In the genomic region with DNA sequence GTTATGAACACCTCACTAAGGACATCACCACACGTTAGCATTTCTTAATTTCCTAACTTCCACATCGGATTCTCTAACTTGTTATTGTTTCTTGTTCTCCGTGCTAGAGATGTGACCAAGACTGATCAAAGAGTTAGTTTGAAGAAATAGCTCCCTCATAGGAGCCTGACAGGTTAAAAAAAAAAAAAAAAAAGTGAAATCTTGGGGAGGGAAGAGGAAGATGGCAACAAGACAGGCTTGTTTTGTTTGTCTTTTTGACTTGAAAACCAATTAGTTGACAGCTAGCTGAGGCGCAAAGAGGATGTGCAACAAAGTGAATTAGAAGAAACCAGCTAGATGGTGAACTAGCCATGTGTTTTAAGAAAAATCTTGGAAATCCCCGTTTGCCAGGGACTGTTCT, we compare ENCODE assay signal across 8 mouse cellular contexts. TPM values are rescaled to one million over a fixed set of nuclear protein-coding genes. Genes with fewer than 3 reads are reported as not detected.
DNase-seq lines count a peak whose midpoint lies in the region; ATAC-seq and TF ChIP-seq lines count a peak whose summit lies in the region.

No protein-coding gene starts in this region.

- no peaks in the 10 kb centered on the region for H3K27me3 ChIP-seq in cerebellum, adult 2 months (ENCODE audit: control insufficient read depth, insufficient read depth, low read length)
- no peaks in the 10 kb centered on the region for H3K27me3 ChIP-seq in liver, embryonic 11.5 days (replicated peaks; ENCODE audit: control insufficient read depth, insufficient read depth, low read length)

- DNase-seq in cerebellum, adult 2 months = no peak
- no peak for DNase-seq in cerebellum, adult 11 months
- peak; percentile 4 to 5 for DNase-seq in B cell, adult 2 months
- DNase-seq in liver, embryonic 11.5 days (ENCODE audit: low spot score) = no peak
- DNase-seq in urinary bladder, postnatal 10 days (ENCODE audit: low spot score) = no peak
- no peak for DNase-seq in spleen, postnatal 36 days (ENCODE audit: low spot score in 2 of 2)

- H3K4me3 ChIP-seq in cerebellum, adult 2 months (replicated peaks; ENCODE audit: insufficient read depth, low read depth, low read length) = peak overlapping the region; percentile 68
- peak overlapping the region; percentile 73 for H3K4me3 ChIP-seq in liver, embryonic 11.5 days (ENCODE audit: low read depth, low read length)

- no peaks in the 10 kb centered on the region for H3K4me1 ChIP-seq in cerebellum, adult 2 months (ENCODE audit: control insufficient read depth, insufficient read depth, low read length)
- no peaks in the 10 kb centered on the region for H3K4me1 ChIP-seq in liver, embryonic 11.5 days (replicated peaks; ENCODE audit: control insufficient read depth, insufficient read depth, low read length)

- whole genome bisulfite sequencing in cerebellum, adult 2 months = 18% methylated on average over 5 of the region's 5 CpGs
- WGBS in liver, embryonic 11.5 days = 31% methylated on average over 5 of the region's 5 CpGs

- no peak overlapping the region for H3K27ac ChIP-seq in cerebellum, adult 2 months (ENCODE audit: insufficient read depth, low read length)
- no peak overlapping the region for H3K27ac ChIP-seq in liver, embryonic 11.5 days (ENCODE audit: low read depth, low read length)

- no peaks in the 10 kb centered on the region for H3K9me3 ChIP-seq in liver, embryonic 11.5 days (ENCODE audit: control insufficient read depth, low read length)

- H3K9ac ChIP-seq in liver, embryonic 11.5 days (ENCODE audit: low read depth, low read length) = peak overlapping the region; percentile 73

- no peaks in the 10 kb centered on the region for H3K36me3 ChIP-seq in liver, embryonic 11.5 days (ENCODE audit: control insufficient read depth, insufficient read depth, low read length)

- 0 out of 2 replicates have a peak, but pooled peaks have one; percentile 4 for ATAC-seq in erythroid progenitor cell, adult 5-6 weeks (replicated peaks; ENCODE audit: low FRiP score, poor library complexity, severe bottlenecking)
- ATAC-seq in liver, embryonic 11.5 days (replicated peaks; ENCODE audit: low FRiP score) = no peak
- ATAC-seq in activated CD4-positive, CD25-positive, alpha-beta regulatory T cell, adult 4 months = no peak

- peak overlapping the region; percentile 67 for H3K4me2 ChIP-seq in liver, embryonic 11.5 days

- TF ChIP-seq POLR2A in cerebellum, adult 2 months (IDR thresholded peaks at IDR 0.05; ENCODE audit: borderline replicate concordance, insufficient read depth, low read length) = no peak

- no peak for TF ChIP-seq CTCF in cerebellum, adult 2 months (IDR thresholded peaks at IDR 0.05; ENCODE audit: borderline replicate concordance, insufficient read depth, low read depth, low read length)

RNA-seq across cellular contexts. Expression of a gene that starts 0.9 kb away (rescaled TPM):
- 34.0 and 35.7 TPM in 2 replicates for polyA plus RNA-seq in cerebellum, adult 2 months (2012; rRNA removed)
- 3.6 and 8.8 TPM in 2 replicates for total RNA-seq in erythroid progenitor cell, adult 5-6 weeks (2015; ENCODE audit: low replicate concordance)
- total RNA-seq in erythroid progenitor cell, adult 5-6 weeks (2017; ENCODE audit: low replicate concordance) = 4.1 and 7.0 TPM in 2 replicates
- polyA plus RNA-seq in liver, embryonic 11.5 days (2014; fragmentation: Nextera tagmentation; extraction: Ambion mirVana) = 32.9 and 38.0 TPM in 2 replicates
- polyA plus RNA-seq in activated CD4-positive, CD25-positive, alpha-beta regulatory T cell, adult 4 months (2017; shearing (Covaris generic)) = 10 to 100 TPM; 21.7 to 29.4 TPM

RNA-seq across cellular contexts. Expression of a gene that starts 48.3 kb away (rescaled TPM):
- polyA plus RNA-seq in cerebellum, adult 2 months (2012; rRNA removed) = 92.6 and 108 TPM in 2 replicates
- 14.1 and 22.2 TPM in 2 replicates for total RNA-seq in erythroid progenitor cell, adult 5-6 weeks (2015; ENCODE audit: low replicate concordance)
- 23.5 and 32.1 TPM in 2 replicates for total RNA-seq in erythroid progenitor cell, adult 5-6 weeks (2017; ENCODE audit: low replicate concordance)
- 28.3 and 32.6 TPM in 2 replicates for polyA plus RNA-seq in liver, embryonic 11.5 days (2014; fragmentation: Nextera tagmentation; extraction: Ambion mirVana)
- polyA plus RNA-seq in activated CD4-positive, CD25-positive, alpha-beta regulatory T cell, adult 4 months (2017; shearing (Covaris generic)) = 10 to 100 TPM; 60.3 to 63.4 TPM

Comparison
In these comparisons a context has a peak if more than half of its experiments do, and no peak if none do; other contexts are left out.
1. DNase-seq: peak in B cell, adult 2 months (2 of 2); none in cerebellum, adult 2 months (0 of 2), cerebellum, adult 11 months (single experiment), liver, embryonic 11.5 days (single experiment), urinary bladder, postnatal 10 days (single experiment) and spleen, postnatal 36 days (0 of 2).